Mouse (Mus musculus) hindbrain, embryonic 15.5 days (tissue): ENCODE measurements at regions not wholly inside any gene's neighbourhood (a gene's known extent, or its start where the extent isn't known, plus 50 kb on each side); places are given as distances from the start of the nearest gene placed in this dataset.

Source experiments
- ATAC-seq: fragments of 200-750 bp; cut with Nextera tagmentation; 2 replicates; pipeline ENCODE4 v1.8.0; 2017; ENCODE audit warnings: low read depth, moderate number of reproducible peaks, moderate TSS enrichment; ENCODE audit not compliant: low FRiP score
- H3K27ac ChIP-seq: fragments of 300-500 bp; sonication (generic); replicated peaks from 2 replicates; pipeline ENCODE4 v1.5.1; 2015; ENCODE audit warnings: mild to moderate bottlenecking, inconsistent platforms
- H3K27me3 ChIP-seq: fragments of 300-500 bp; sonication (generic); 2 replicates; pipeline ENCODE4 v1.6.1; 2015; ENCODE audit warnings: control low read depth, inconsistent platforms
- H3K36me3 ChIP-seq: fragments of 300-500 bp; sonication (generic); 2 replicates; pipeline ENCODE4 v1.6.1; 2015; ENCODE audit warnings: control low read depth, inconsistent platforms
- H3K4me1 ChIP-seq: fragments of 300-500 bp; sonication (generic); replicated peaks from 2 replicates; pipeline ENCODE4 v1.6.1; 2015; ENCODE audit warnings: control low read depth, inconsistent platforms
- H3K4me2 ChIP-seq: fragments of 300-500 bp; sonication (generic); 2 replicates; pipeline ENCODE4 v1.6.1; 2015; ENCODE audit warnings: moderate library complexity, mild to moderate bottlenecking, inconsistent platforms
- H3K4me3 ChIP-seq: fragments of 300-500 bp; sonication (generic); 2 replicates; pipeline ENCODE4 v1.5.1; 2015; ENCODE audit warnings: mild to moderate bottlenecking, inconsistent platforms
- H3K9ac ChIP-seq: fragments of 300-500 bp; sonication (generic); 2 replicates; pipeline ENCODE4 v1.6.1; 2015; ENCODE audit warnings: inconsistent platforms
- H3K9me3 ChIP-seq: fragments of 300-500 bp; sonication (generic); 2 replicates; pipeline ENCODE4 v1.6.1; 2016; ENCODE audit warnings: control low read depth, inconsistent platforms
- whole genome bisulfite sequencing: fragments of 180-500 bp; shearing (Covaris S2); methylation state at CpG from one replicate; pipeline ENCODE4 v1.1.7; 2015; 5-methylcytosine and 5-hydroxymethylcytosine counted together

DNA sequence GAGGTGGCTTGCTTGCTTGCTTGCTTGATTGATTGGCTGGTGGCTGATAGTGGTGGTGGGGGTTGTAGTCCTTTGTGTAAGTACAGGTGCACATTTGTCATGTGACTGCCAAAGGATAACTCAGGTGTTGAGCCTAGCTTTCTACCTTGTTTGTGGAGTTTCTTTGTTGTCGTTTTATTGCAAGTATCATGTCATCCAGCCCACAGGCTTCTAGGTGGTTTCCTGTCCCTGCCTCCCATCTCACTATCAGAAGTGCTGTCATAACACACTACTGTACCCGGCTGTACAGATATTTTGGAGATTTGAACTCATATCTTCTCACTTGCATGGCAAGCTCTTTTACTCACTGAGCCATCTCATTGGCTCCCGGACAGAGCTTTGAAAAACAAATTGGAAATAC is 186.9 kb downstream of the Cog6 start:
- Histone ChIP-seq H3K27ac (no peak overlapping the region), H3K36me3 (no peaks in the 10 kb centered on the region), H3K4me1 (no peaks in the 10 kb centered on the region), H3K9me3 (no peaks in the 10 kb centered on the region), H3K27me3 (no peaks in the 10 kb centered on the region), H3K9ac (no peak overlapping the region), H3K4me3 (no peak overlapping the region), H3K4me2 (no peak overlapping the region)
- WGBS: 88% methylated on average over 3 of the region's 3 CpGs
- no peak for ATAC-seq

DNA sequence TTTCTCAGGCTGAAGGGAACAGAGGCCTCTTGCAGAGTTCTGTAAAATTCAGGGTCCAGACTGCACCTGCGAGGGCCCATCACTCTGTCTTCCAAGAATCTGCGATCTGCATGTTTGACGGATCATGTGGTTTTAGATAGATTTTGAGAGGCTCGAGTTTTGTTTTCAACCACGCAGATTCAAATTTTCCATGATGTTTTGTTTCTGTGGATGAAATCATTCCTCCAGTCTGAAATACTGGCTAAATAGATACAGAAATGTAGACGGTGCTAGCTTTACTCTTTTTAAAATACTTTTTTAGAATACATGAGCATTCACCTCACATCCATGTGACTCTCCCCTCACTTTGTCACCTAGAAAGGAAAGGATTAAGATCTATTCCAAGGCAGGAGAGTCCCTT is 188.0 kb downstream of the Cog6 start:
- Histone ChIP-seq H3K9me3 (no peaks in the 10 kb centered on the region), H3K27me3 (no peaks in the 10 kb centered on the region), H3K36me3 (no peaks in the 10 kb centered on the region), H3K27ac (no peak overlapping the region), H3K4me2 (no peak overlapping the region), H3K4me1 (no peaks in the 10 kb centered on the region), H3K4me3 (no peak overlapping the region), H3K9ac (no peak overlapping the region)
- 95% methylated on average over 6 of the region's 6 CpGs for WGBS
- no peak for ATAC-seq

DNA sequence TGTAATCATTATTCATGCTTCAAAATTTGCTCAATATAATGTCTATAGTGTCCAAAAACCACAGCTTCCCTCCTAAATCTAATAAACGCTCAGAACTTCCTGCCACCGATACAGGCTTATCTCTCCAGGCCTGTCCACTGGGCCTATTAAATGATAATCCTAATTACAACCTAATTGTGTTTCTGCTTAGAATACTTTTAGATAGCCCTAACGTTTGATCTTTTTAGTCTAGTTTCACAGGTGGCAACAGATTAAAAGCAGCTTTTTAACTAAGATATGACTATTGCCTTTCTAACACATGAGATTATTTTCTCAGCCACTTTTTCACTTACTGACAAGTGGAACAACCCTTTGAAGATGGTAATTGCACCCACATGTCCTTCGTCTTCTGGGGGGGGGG is 188.6 kb downstream of the Cog6 start:
- H3K36me3 ChIP-seq: no peaks in the 10 kb centered on the region
- no peaks in the 10 kb centered on the region for H3K27me3 ChIP-seq
- H3K4me1 ChIP-seq: no peaks in the 10 kb centered on the region
- H3K27ac ChIP-seq: no peak overlapping the region
- no peak overlapping the region for H3K4me3 ChIP-seq
- ATAC-seq: no peak
- no peaks in the 10 kb centered on the region for H3K9me3 ChIP-seq
- H3K9ac ChIP-seq: no peak overlapping the region
- WGBS: 88% methylated on average over 4 of the region's 4 CpGs
- H3K4me2 ChIP-seq: no peak overlapping the region

DNA sequence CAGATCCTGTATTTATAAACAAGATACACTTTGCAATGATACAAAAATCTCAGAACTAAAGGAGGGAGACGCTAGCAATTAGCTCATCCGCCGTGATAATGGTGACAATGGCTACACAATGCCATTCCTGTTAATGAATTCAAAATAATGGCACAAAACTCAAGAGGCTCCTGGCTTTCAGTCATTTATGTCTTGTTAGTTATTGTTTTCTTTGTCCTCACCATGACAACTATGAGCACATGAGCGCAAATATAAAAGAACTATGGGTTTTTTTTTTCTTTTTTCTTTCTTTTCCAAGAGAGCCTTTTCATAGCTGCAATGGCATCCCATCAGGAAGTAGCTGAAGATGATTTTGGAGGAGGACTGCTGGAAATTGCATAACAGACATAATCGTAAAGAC is 194.2 kb downstream of the Cog6 start:
- Histone ChIP-seq H3K27me3 (no peaks in the 10 kb centered on the region), H3K4me1 (peaks cover 5% of the 10 kb centered on the region; the same call in 1 of the 2 replicates), H3K9ac (no peak overlapping the region), H3K27ac (no peak overlapping the region), H3K9me3 (no peaks in the 10 kb centered on the region), H3K4me3 (no peak overlapping the region), H3K4me2 (no peak overlapping the region), H3K36me3 (no peaks in the 10 kb centered on the region)
- ATAC-seq: no peak
- 26% methylated on average over 5 of the region's 5 CpGs for WGBS

DNA sequence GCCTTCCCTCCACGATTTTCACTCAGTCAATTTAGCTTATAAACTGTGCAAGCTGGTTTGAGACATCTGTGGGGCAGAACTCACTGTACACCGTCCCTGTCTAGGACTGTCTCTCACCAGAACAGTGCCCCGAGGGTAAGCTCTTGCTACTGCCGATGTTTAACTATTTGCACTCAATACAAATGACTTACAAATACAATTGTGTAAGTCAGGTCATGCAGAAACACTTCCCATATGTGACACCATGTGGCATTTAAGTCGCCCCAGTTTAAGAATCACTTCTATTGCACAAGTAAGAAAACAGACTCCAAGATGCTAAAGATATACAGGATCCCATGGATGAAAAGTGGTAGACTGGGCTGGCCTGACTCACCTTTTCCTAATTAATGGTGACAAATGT is 195.6 kb downstream of the Cog6 start:
- Histone ChIP-seq H3K4me3 (no peak overlapping the region), H3K4me1 (peaks cover 5% of the 10 kb centered on the region; the same call in 1 of the 2 replicates), H3K36me3 (no peaks in the 10 kb centered on the region), H3K27ac (no peak overlapping the region), H3K9ac (no peak overlapping the region), H3K4me2 (no peak overlapping the region), H3K27me3 (no peaks in the 10 kb centered on the region), H3K9me3 (no peaks in the 10 kb centered on the region)
- WGBS: 21% methylated on average over 5 of the region's 5 CpGs
- ATAC-seq: no peak

DNA sequence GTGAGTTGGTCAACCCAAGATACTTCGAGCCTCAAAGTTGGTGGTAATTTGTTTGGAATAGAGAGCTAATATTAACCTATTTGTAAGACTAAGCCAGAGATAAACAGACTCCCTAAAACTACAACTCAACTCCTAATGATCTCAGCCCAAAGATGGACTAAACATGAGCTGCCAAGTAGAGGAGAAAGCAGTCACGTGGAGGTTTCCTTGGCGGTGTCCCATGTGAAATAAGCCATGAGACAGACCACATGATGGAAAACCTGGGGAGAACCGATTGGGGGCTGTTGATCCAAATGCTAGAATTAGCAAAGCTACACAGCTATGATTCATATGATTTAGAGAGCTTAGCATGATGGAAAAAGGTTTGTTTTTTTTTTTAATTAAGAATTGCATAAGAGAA is 198.6 kb downstream of the Cog6 start:
- Histone ChIP-seq H3K9me3 (no peaks in the 10 kb centered on the region), H3K9ac (no peak overlapping the region), H3K4me2 (no peak overlapping the region), H3K4me3 (no peak overlapping the region), H3K4me1 (peaks cover 5% of the 10 kb centered on the region), H3K27me3 (no peaks in the 10 kb centered on the region), H3K36me3 (no peaks in the 10 kb centered on the region), H3K27ac (no peak overlapping the region)
- WGBS: 90% methylated on average over 4 of the region's 4 CpGs
- no peak for ATAC-seq

DNA sequence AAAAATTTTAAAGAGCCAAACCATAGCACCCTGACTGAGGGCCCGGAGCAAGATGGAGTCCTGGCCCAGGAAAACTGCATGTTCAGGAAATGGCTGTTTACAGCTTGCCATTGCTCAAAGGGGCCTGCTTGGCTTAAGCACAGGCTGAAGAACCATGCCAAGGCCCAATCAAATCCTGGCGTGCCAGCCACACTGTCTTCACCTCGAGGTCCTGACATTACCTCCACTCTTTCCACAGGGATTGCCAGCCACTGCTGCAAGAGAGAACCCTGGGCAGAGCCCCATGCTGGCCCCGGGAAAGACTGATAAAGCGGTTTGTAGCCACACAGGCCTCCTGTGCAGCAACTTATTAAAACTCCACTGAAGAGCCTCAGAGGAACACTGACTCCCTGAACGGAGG is 199.6 kb downstream of the Cog6 start:
- Histone ChIP-seq H3K4me1 (peaks cover 4% of the 10 kb centered on the region), H3K9ac (no peak overlapping the region), H3K27me3 (no peaks in the 10 kb centered on the region), H3K27ac (no peak overlapping the region), H3K4me3 (no peak overlapping the region), H3K9me3 (no peaks in the 10 kb centered on the region), H3K36me3 (no peaks in the 10 kb centered on the region), H3K4me2 (no peak overlapping the region)
- no peak for ATAC-seq
- WGBS: 88% methylated on average over 6 of the region's 6 CpGs

DNA sequence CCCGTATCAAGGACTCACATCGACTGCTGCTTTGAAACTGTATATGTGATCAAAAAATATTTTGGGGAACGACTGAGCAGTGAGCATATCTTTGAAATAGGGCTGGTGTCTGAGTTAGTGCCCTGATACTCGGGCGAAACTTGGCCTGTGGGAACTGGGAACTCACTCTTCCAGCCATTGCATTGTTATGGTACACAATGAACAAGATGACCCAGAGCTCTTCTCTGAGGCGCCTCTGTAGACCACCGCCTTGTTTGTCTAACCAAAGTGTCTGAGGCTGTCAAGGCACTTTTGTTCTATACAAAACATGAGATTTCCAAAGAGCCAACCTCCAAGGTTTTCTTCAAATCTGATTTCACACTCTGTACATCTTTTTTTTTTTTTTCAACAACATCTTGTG is 201.5 kb downstream of the Cog6 start:
- H3K9me3 ChIP-seq: no peaks in the 10 kb centered on the region
- H3K4me3 ChIP-seq: no peak overlapping the region
- no peaks in the 10 kb centered on the region for H3K27me3 ChIP-seq
- WGBS: 32% methylated on average over 7 of the region's 7 CpGs
- H3K4me1 ChIP-seq: no peaks in the 10 kb centered on the region; the same call in 1 of the 2 replicates
- no peak overlapping the region for H3K9ac ChIP-seq
- H3K27ac ChIP-seq: no peak overlapping the region
- H3K4me2 ChIP-seq: no peak overlapping the region
- no peak for ATAC-seq
- no peaks in the 10 kb centered on the region for H3K36me3 ChIP-seq

DNA sequence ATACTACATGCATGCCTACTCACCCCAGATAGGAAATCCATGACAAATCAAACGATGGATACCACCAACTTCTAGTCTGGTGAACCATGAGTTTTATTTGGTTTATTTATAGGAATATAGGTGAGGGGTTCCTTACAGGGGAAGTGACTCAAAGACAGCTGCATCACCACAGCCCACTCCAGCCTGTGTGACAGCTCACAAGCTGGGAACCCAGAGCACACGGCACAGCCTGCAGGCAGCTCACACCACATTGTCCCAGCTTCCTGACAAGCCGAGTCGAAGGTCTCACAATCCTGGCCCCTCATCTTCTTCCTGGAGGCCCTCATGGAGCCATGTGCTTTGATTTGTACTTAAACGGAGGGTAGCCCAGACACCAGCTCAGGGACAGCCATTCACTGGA is 214.7 kb downstream of the Cog6 start:
- Histone ChIP-seq H3K9me3 (no peaks in the 10 kb centered on the region), H3K27me3 (no peaks in the 10 kb centered on the region), H3K36me3 (no peaks in the 10 kb centered on the region), H3K4me1 (no peaks in the 10 kb centered on the region), H3K9ac (no peak overlapping the region), H3K27ac (no peak overlapping the region), H3K4me2 (no peak overlapping the region), H3K4me3 (no peak overlapping the region)
- 80% methylated on average over 5 of the region's 5 CpGs for WGBS
- ATAC-seq: no peak

DNA sequence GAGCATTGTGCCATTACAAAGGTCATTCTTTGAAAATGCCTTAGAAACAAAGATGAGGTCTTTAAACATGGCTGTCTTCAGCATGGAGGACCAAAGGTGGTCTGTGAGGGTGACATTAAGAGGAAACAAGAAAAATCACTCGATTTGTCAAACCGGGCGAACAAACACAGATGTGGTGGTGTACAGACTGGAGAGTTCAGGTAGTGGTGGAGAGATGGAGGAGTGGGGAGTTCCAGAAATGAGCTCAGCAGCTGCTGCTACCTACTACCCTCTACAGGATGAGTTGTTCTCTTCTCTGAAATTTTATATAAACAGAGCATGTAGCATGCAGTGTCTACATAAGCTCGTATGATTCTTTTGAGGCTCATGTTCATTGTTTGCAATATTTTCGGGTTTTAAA is 215.6 kb downstream of the Cog6 start:
- H3K27ac ChIP-seq: no peak overlapping the region
- H3K4me2 ChIP-seq: no peak overlapping the region
- no peaks in the 10 kb centered on the region for H3K4me1 ChIP-seq
- no peaks in the 10 kb centered on the region for H3K27me3 ChIP-seq
- no peaks in the 10 kb centered on the region for H3K36me3 ChIP-seq
- H3K4me3 ChIP-seq: no peak overlapping the region
- no peaks in the 10 kb centered on the region for H3K9me3 ChIP-seq
- ATAC-seq: no peak
- 91% methylated on average over 5 of the region's 5 CpGs for WGBS
- H3K9ac ChIP-seq: no peak overlapping the region

DNA sequence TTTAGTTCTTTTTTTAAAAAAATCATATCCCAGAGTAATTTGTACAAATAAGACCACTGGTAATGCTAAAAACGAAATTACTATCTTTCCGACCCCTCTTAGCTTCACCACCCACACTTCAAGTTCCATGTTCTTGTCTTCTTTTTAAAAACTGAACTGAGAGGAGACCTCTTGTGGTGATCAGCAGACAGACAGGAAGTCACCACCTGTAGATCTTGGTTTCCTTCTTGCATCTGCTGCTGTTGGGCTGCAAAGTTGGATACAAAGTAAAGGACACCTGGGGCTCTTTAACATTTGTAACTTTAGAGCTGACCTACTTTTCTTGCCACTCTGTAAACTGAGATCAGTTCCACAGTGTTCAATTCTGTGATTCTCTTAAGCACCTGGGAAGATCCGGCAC is 216.4 kb downstream of the Cog6 start:
- H3K4me3 ChIP-seq: no peak overlapping the region
- no peak overlapping the region for H3K27ac ChIP-seq
- no peaks in the 10 kb centered on the region for H3K9me3 ChIP-seq
- H3K4me2 ChIP-seq: no peak overlapping the region
- no peaks in the 10 kb centered on the region for H3K27me3 ChIP-seq
- no peak for ATAC-seq
- 86% methylated on average over 3 of the region's 3 CpGs for WGBS
- H3K36me3 ChIP-seq: no peaks in the 10 kb centered on the region
- H3K4me1 ChIP-seq: no peaks in the 10 kb centered on the region
- no peak overlapping the region for H3K9ac ChIP-seq

DNA sequence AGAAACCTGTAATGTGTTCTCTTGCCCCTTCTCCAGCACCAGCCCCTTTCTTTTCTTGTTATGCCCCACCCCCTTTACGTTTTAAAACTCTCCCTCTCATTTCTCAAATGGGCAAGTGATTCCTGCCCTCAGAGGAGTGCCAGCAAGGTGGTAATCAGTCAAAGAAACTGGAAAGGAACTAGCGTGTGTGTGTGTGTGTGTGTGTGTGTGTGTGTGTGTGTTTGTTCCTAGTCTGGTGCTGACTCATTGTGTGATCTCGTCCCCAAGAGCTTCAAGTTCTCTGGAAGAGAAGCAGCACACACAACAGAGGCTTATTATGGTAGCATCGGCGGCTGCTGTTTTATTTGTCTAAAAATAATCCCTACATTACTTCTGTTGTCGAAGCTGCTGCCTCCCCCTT is 219.2 kb downstream of the Cog6 start:
- no peaks in the 10 kb centered on the region for H3K36me3 ChIP-seq
- 49% methylated on average over 6 of the region's 6 CpGs for WGBS
- H3K9me3 ChIP-seq: no peaks in the 10 kb centered on the region
- no peak overlapping the region for H3K4me2 ChIP-seq
- H3K9ac ChIP-seq: no peak overlapping the region
- H3K4me1 ChIP-seq: no peaks in the 10 kb centered on the region
- H3K4me3 ChIP-seq: no peak overlapping the region
- H3K27me3 ChIP-seq: no peaks in the 10 kb centered on the region
- H3K27ac ChIP-seq: no peak overlapping the region
- no peak for ATAC-seq

DNA sequence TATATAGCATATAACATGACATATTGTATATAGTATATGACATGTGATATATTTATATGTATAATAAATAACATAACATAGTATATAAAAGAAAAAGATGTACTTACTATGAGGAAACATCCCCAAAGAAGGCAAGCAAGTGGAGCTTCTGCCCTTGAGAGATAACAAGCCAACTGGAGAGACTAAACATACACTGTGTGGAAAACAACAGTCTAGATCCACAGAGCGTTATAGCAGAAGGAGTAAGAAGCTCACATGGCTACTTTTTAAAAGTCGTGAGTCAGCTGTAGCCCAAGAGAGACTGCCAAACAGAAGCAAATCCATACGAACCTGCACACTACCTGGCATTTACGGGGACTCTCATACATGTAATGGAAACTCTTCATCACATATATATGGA is 219.9 kb downstream of the Cog6 start:
- no peak overlapping the region for H3K9ac ChIP-seq
- no peaks in the 10 kb centered on the region for H3K9me3 ChIP-seq
- H3K4me3 ChIP-seq: no peak overlapping the region
- no peaks in the 10 kb centered on the region for H3K36me3 ChIP-seq
- WGBS: 92% methylated on average over 4 of the region's 4 CpGs
- no peak overlapping the region for H3K27ac ChIP-seq
- H3K4me1 ChIP-seq: no peaks in the 10 kb centered on the region
- H3K4me2 ChIP-seq: no peak overlapping the region
- ATAC-seq: no peak
- no peaks in the 10 kb centered on the region for H3K27me3 ChIP-seq
